Mouse (Mus musculus) duodenum, adult 2 months (tissue): ENCODE data around the gene Rbp7. TPM values are rescaled to one million over a fixed set of nuclear protein-coding genes. Genes with fewer than 3 reads are reported as not detected.

Experiments used
- polyA plus RNA-seq: library from polyadenylated mRNA; depleted of rRNA; stranded (reverse); fragments of >200 nt; gene quantifications from 2 replicates; pipeline ENCODE4 v1.2.3, GENCODE M21; 2012; ENCODE audit warnings: low replicate concordance; rRNA removed

Gene Rbp7
- polyA plus RNA-seq: 2.5 and 7.2 TPM in 2 replicates

GRCm38 (mm10) chr4:149454879-149455278 lies at the start of gene Rbp7:
Rbp7 (minus strand) TSS chr4:149454978.

GRCm38 (mm10) chr4:149485053-149485824 lies 30.5 kb upstream of the Rbp7 start, which contains the start of the genes Nmnat1 and Lzic:
Nmnat1 (minus strand) TSS chr4:149485202.
Lzic (plus strand) TSS chr4:149485229.

GRCm38 (mm10) chr4:149477078-149477477 lies 22.3 kb upstream of the Rbp7 start, which contains the start of gene Tmem274:
Tmem274 (plus strand) TSS chr4:149477378.

GRCm38 (mm10) chr4:149426325-149427199 lies 28.2 kb downstream of the Rbp7 start, which contains the start of gene Ube4b:
Ube4b (minus strand) TSS chr4:149426749.

Other genes starting within 250 kb of the Rbp7 start
- 9.0 and 12.5 TPM in 2 replicates for gene Kif1b, start 147.3 kb downstream of the Rbp7 start, polyA plus RNA-seq
- gene Ube4b, start 28.2 kb downstream of the Rbp7 start, polyA plus RNA-seq: 114 and 139 TPM in 2 replicates
- gene Tmem274, start 22.4 kb upstream of the Rbp7 start, polyA plus RNA-seq: not detected in 2 replicates
- gene Nmnat1, start 30.2 kb upstream of the Rbp7 start, polyA plus RNA-seq: 6.7 and 7.7 TPM in 2 replicates
- 30.8 and 31.1 TPM in 2 replicates for gene Lzic, start 30.3 kb upstream of the Rbp7 start, polyA plus RNA-seq
- gene Ctnnbip1, start 63.3 kb upstream of the Rbp7 start, polyA plus RNA-seq: 20.5 and 31.3 TPM in 2 replicates
- gene Clstn1, start 131.5 kb upstream of the Rbp7 start, polyA plus RNA-seq: 52.9 and 54.9 TPM in 2 replicates
- 5.9 and 7.8 TPM in 2 replicates for gene Pik3cd, start 247.6 kb upstream of the Rbp7 start, polyA plus RNA-seq